Mouse (Mus musculus) hindbrain, embryonic 12.5 days (tissue): ENCODE results near the gene Olfr224. TPM values are rescaled to one million over a fixed set of nuclear protein-coding genes. Genes with fewer than 3 reads are reported as not detected.
"Not testable (repeated sequence)": the region's sequence is repeated elsewhere in the genome, so short reads cannot be mapped to it uniquely, and the experiment has no call there.

ENCODE experiments used
- ATAC-seq: fragments of 200-750 bp; cut with Nextera tagmentation; 2 replicates; pipeline ENCODE4 v1.8.0; 2017; ENCODE audit warnings: moderate TSS enrichment; ENCODE audit not compliant: low FRiP score
- H3K27ac ChIP-seq: fragments of 300-500 bp; sonication (generic); 2 replicates; pipeline ENCODE4 v1.5.1; 2016; ENCODE audit warnings: mild to moderate bottlenecking
- H3K27me3 ChIP-seq: fragments of 300-500 bp; sonication (generic); 2 replicates; pipeline ENCODE4 v1.6.1; 2016; ENCODE audit warnings: mild to moderate bottlenecking
- H3K36me3 ChIP-seq: fragments of 300-500 bp; sonication (generic); 2 replicates; pipeline ENCODE4 v1.6.1; 2016; ENCODE audit warnings: mild to moderate bottlenecking
- H3K4me1 ChIP-seq: fragments of 300-500 bp; sonication (generic); 2 replicates; pipeline ENCODE4 v1.6.1; 2016
- H3K4me2 ChIP-seq: fragments of 300-500 bp; sonication (generic); replicated peaks from 2 replicates; pipeline ENCODE4 v1.6.1; 2016; ENCODE audit warnings: mild to moderate bottlenecking
- H3K4me3 ChIP-seq: fragments of 300-500 bp; sonication (generic); 2 replicates; pipeline ENCODE4 v1.5.1; 2016; ENCODE audit warnings: mild to moderate bottlenecking
- H3K9ac ChIP-seq: fragments of 300-500 bp; sonication (generic); 2 replicates; pipeline ENCODE4 v1.6.1; 2016; ENCODE audit warnings: mild to moderate bottlenecking, moderate library complexity
- H3K9me3 ChIP-seq: fragments of 300-500 bp; sonication (generic); replicated peaks from 2 replicates; pipeline ENCODE4 v1.6.1; 2016; ENCODE audit warnings: mild to moderate bottlenecking
- WGBS: fragments of 180-500 bp; shearing (Covaris S2); methylation state at CpG from one replicate; pipeline ENCODE4 v1.1.7; 2016; 5-methylcytosine and 5-hydroxymethylcytosine counted together
- polyA plus RNA-seq: library from polyadenylated mRNA; unstranded; fragments of >200 nt; fragmentation: Nextera tagmentation; extraction: Ambion mirVana; gene quantifications from 2 replicates; pipeline ENCODE4 v1.2.1, GENCODE M21; 2016

Olfr224 gene
- polyA plus RNA-seq, 1 experiment from 2014 or later, result not detected

DNA sequence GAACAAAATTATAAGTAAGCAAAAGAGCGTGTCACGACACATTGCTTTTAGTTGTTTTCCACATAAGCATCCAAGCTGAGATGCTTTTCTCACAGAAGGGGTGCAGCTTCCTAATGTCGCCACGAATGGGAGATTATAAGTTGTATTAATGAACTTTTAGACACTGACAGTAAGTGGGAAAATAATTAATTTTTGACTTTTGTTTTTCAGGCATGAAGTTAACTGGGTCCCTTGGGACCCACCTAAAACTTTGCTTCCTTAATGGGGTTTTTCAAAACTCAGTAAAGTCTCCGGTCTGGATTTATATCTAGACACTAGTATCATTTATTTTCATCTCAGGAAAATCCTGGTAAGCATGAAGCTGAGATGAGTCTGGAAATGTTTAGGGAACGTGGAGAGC lies 24.5 kb upstream of the Olfr224 start, which contains the start of gene Olfr324:
TSS of gene Olfr324 (plus strand) at position 301 of the 400 bp plus-strand sequence.
- ATAC-seq, result no peak
- Histone ChIP-seq H3K4me1 (no peaks in the 10 kb centered on the region), H3K9ac (no peak within 1 kb of the TSS), H3K36me3 (no peaks in the 10 kb centered on the region), H3K27ac (no peak within 1 kb of the TSS), H3K27me3 (no peaks in the 10 kb centered on the region), H3K4me2 (no peak within 1 kb of the TSS), H3K9me3 (no peaks in the 10 kb centered on the region), H3K4me3 (no peak within 1 kb of the TSS)
- 92% methylated on average over 6 of the region's 6 CpGs for WGBS

DNA sequence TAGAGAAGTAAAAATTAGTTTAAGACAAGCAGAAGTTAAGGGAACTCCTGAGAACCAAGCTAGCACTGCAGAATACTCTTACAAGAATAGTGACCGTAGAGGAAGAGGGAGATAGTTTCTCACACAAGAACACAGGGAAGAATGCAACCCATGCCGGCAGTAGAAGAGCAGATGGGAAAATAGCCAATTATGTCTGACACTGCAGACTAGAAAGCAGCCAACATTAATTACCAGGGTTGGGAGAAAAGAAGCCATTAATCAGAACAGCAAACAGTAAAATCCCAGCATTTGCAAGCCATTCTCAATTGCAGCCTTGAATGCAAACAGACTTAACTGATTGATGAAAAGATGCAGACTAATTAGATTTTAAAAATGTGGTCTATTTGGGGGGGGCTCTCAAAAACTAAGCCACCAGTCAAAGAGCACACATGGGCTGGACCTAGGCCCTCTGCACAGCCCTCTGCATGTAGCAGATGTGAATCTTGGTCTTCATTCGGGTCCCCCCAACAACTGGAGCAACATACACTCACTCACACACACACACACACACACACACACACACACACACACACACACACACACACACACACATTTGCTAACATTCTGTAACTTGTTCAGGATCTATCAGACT lies 18.4 kb upstream of the Olfr224 start:
- no peak overlapping the region for H3K4me3 ChIP-seq
- 62% methylated on average over 3 of the region's 3 CpGs for WGBS
- H3K4me1 ChIP-seq, result 0 out of 2 replicates have a peak, but pooled peaks cover 2% of the 10 kb centered on the region
- H3K9me3 ChIP-seq, result no peaks in the 10 kb centered on the region
- H3K4me2 ChIP-seq, result no peak overlapping the region
- no peak overlapping the region for H3K9ac ChIP-seq
- H3K36me3 ChIP-seq, result no peaks in the 10 kb centered on the region
- no peak overlapping the region for H3K27ac ChIP-seq
- ATAC-seq, result no peak
- H3K27me3 ChIP-seq, result no peaks in the 10 kb centered on the region

DNA sequence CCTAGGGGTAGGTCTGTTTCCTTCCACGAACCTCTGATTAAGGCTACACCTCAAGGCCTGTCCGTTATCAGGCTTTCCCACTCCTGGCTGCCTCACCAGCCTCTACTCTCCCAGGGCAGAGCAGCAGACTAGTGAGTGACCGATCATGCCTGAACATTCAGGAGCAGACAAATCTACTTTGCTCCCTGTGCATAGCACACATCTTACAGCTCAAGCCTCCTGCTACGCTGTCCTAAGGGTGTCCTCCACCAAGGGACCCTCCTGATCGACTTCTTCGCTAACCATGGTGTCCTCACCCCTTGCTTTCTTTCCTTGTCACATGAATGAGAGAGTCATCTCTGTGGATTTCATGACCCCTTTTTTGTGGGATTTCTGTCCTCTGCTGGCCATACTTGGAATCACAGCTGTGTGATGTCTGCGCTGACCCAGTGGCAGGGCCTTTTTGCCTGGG lies 17.6 kb upstream of the Olfr224 start:
- H3K36me3 ChIP-seq, result no peaks in the 10 kb centered on the region
- no peak for ATAC-seq
- 79% methylated on average over 7 of the region's 7 CpGs for WGBS
- no peaks in the 10 kb centered on the region for H3K9me3 ChIP-seq
- H3K27me3 ChIP-seq, result no peaks in the 10 kb centered on the region
- no peak overlapping the region for H3K4me2 ChIP-seq
- no peak overlapping the region for H3K4me3 ChIP-seq
- no peak overlapping the region for H3K9ac ChIP-seq
- 0 out of 2 replicates have a peak, but pooled peaks cover 2% of the 10 kb centered on the region for H3K4me1 ChIP-seq
- H3K27ac ChIP-seq, result no peak overlapping the region

DNA sequence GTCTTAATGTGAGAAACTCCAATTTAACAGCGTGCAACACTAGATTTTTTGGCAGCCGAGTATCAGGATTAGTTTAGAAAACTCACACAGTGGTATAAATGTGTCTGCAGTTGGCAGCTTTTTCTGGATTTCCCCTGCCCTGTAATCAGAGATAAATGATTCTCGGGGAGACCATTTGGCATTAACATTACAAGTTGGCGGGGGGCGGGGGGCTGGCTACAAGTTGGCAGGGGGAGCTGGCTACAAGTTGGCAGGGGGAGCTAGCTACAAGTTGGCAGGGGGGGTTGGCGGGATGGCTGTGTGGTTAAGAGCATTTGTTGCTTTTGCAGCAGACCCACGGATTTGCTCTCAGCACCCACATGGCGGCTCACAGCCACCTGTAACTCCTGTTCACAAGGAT lies 8.3 kb upstream of the Olfr224 start:
- 86% methylated on average over 8 of the region's 8 CpGs for WGBS

DNA sequence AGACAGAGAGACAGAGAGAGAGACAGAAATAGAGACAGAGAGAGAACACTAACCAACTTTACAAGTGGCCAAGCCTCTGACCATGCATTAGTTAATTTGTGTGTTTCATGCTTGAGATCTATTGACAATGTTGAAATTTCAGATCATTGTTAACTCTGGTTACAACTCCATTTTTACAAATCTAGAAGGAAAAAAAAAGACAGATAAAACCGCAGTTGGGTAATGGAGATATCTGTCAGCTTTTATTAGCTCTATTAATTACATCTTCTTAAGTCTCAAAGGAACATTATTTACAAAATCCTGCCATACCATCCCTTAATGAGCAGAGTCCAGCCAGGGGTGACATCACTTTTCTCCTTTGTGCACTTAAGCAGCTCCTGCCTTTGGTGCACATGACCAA lies 7.1 kb upstream of the Olfr224 start, which contains the start of gene Olfr325:
TSS of gene Olfr325 (plus strand) at position 301 of the 400 bp plus-strand sequence.
- no peak for ATAC-seq
- Histone ChIP-seq H3K9ac (no peak within 1 kb of the TSS), H3K36me3 (no peaks in the 10 kb centered on the region), H3K27me3 (no peaks in the 10 kb centered on the region), H3K4me1 (no peaks in the 10 kb centered on the region), H3K4me2 (no peak within 1 kb of the TSS), H3K27ac (no peak within 1 kb of the TSS), H3K9me3 (no peaks in the 10 kb centered on the region), H3K4me3 (no peak within 1 kb of the TSS)
- WGBS, result 97% methylated on average over 1 of the region's 1 CpGs

More for the DNA sequence above, 8.3 kb upstream of the Olfr224 start:
- Histone ChIP-seq H3K4me3 (no peak overlapping the region), H3K4me1 (no peaks in the 10 kb centered on the region), H3K27ac (no peak overlapping the region), H3K36me3 (no peaks in the 10 kb centered on the region), H3K9me3 (no peaks in the 10 kb centered on the region), H3K27me3 (no peaks in the 10 kb centered on the region), H3K9ac (no peak overlapping the region), H3K4me2 (no peak overlapping the region)
- ATAC-seq, result no peak

DNA sequence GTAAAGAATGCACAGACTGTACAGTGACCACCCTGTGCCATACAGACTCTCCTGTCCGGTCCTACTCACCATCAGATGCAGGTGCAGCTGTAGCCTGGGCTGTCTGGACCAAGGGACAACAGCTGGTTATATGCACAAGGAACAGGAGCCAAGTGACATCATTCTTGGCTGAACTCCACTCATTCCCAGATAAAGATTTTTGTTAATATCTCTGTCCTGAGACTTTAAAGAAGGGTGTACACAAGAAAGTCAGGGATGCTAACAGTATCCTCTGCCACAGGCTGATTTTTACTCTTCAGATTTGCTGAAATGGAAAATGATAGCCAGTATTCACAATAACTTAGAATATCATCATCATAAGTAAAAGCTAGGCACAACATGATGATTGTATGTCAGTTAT lies 14.8 kb downstream of the Olfr224 start, which contains the start of gene Olfr328:
TSS of gene Olfr328 (minus strand) at position 101 of the 400 bp plus-strand sequence.
- H3K27me3 ChIP-seq, result no peaks in the 10 kb centered on the region
- ATAC-seq, result no peak
- H3K27ac ChIP-seq, result no peak within 1 kb of the TSS
- no peak within 1 kb of the TSS for H3K4me2 ChIP-seq
- 87% methylated on average over 1 of the region's 1 CpGs for WGBS
- H3K4me3 ChIP-seq, result no peak within 1 kb of the TSS
- H3K9me3 ChIP-seq, result no peaks in the 10 kb centered on the region
- H3K4me1 ChIP-seq, result no peaks in the 10 kb centered on the region
- H3K36me3 ChIP-seq, result no peaks in the 10 kb centered on the region
- H3K9ac ChIP-seq, result no peak within 1 kb of the TSS

DNA sequence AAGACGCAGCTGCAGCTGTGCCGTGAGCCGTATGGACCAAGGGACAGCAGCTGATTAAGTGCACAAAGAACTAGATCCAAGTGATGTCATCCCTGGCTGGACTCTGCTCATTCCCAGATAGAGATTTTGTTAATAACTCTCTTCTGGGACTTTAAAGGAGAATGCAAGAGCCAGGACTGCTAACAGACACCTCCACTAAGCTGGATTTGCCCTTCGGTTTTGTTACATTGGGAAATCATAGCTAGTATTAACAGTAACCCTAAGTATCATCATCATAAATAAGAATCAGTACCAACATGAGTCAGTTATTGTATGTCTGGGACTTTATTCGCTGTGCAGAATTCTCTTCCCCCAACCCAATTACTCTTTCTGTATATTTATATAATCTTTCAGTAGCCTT lies 24.0 kb downstream of the Olfr224 start, which contains the start of gene Olfr329-ps:
TSS of gene Olfr329-ps (minus strand) at position 101 of the 400 bp plus-strand sequence.
- Histone ChIP-seq H3K4me3 (no peak within 1 kb of the TSS), H3K4me1 (no peaks in the 10 kb centered on the region), H3K9ac (no peak within 1 kb of the TSS), H3K27me3 (no peaks in the 10 kb centered on the region), H3K9me3 (no peaks in the 10 kb centered on the region), H3K4me2 (no peak within 1 kb of the TSS), H3K27ac (no peak within 1 kb of the TSS), H3K36me3 (no peaks in the 10 kb centered on the region)
- WGBS, result 83% methylated on average over 5 of the region's 5 CpGs
- ATAC-seq, result no peak

DNA sequence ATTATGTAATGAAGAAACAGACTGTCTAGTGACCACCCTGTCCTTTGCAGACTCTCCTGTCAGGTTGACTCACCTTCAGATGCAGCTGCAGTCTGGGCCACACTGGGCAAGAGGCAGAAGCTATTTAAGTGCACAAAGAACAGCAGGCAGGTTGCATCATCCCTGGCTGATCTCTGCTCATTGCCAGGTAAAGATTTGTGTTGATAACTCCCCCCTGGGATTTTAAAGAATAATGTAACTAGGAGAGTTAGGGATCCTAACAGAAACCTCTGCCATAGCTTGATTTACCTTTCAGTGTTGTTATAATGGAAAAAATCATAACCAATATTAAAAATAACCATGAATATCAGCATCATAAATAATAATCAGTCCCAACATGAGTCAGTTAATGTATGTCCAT lies 35.6 kb downstream of the Olfr224 start, which contains the start of gene Olfr330:
TSS of gene Olfr330 (minus strand) at position 101 of the 400 bp plus-strand sequence.
- H3K9ac ChIP-seq, H3K4me1 ChIP-seq, H3K36me3 ChIP-seq, ATAC-seq, H3K4me3 ChIP-seq, H3K9me3 ChIP-seq, H3K27ac ChIP-seq, H3K4me2 ChIP-seq, H3K27me3 ChIP-seq: not testable (repeated sequence)

DNA sequence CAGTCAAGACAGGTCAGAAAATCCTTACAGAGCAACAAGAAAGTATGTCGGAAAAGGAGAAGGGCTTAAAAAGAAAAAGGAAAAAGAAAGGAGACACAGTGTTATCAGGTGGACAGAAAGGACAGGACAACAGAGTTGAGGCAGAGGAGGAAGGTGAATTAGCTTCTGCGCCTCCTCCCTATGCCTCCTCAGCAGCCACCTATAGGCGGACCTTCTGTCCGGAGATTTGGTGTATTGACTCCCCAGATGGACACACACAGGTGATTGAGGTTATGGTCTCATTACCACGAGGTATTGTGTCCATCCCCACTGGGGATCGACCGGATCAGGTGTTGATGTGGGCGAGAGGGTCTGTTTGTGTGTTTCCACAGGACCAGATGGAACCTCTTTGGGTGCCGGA lies 50.6 kb downstream of the Olfr224 start:
- ATAC-seq, H3K9me3 ChIP-seq, H3K9ac ChIP-seq, H3K27me3 ChIP-seq, H3K27ac ChIP-seq, H3K4me1 ChIP-seq, H3K4me2 ChIP-seq, H3K36me3 ChIP-seq, H3K4me3 ChIP-seq: not testable (repeated sequence)
- WGBS, result 88% methylated on average over 7 of the region's 9 CpGs

DNA sequence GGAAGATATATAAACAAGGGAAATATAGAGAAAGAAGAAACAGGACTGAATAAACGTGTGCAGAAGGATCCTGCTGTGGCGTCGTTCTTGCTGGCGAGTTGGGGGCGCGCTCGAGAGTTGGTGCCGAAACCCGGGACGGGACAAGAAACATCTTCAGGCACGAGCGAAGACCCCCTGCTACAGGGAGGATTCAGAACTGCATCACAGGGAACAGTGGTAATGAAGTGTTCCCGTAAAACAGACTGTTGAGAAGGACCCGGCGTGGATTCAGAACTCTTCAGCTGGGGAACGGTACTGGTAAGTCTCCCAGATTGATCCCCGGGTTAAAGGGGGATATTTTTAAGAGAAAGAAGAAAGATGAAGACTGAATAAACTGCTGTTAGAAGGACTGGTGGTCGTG lies 51.4 kb downstream of the Olfr224 start:
- not testable (repeated sequence) for ATAC-seq, H3K4me1 ChIP-seq, H3K27ac ChIP-seq, H3K9me3 ChIP-seq, H3K9ac ChIP-seq, H3K36me3 ChIP-seq, H3K4me2 ChIP-seq, H3K27me3 ChIP-seq, H3K4me3 ChIP-seq
- 94% methylated on average over 18 of the region's 18 CpGs for WGBS

Other genes with a start within 250 kb of the Olfr224 start
- 34.1 and 39.4 TPM in 2 replicates for gene Zfp672, start 240.2 kb downstream of the Olfr224 start, polyA plus RNA-seq
- 49.1 and 50.7 TPM in 2 replicates for gene Sh3bp5l, start 239.8 kb downstream of the Olfr224 start, polyA plus RNA-seq
- not detected in 2 replicates for gene Lypd8, start 191.5 kb downstream of the Olfr224 start, polyA plus RNA-seq
- not detected in 2 replicates for gene 1810065E05Rik, start 149.4 kb downstream of the Olfr224 start, polyA plus RNA-seq
- not detected in 2 replicates for gene Gm12253, start 138.0 kb downstream of the Olfr224 start, polyA plus RNA-seq
- gene Lypd9, start 117.6 kb downstream of the Olfr224 start, polyA plus RNA-seq, result not detected in 2 replicates
- gene Olfr30, start 108.3 kb downstream of the Olfr224 start, polyA plus RNA-seq, result not detected in 2 replicates
- not detected in 2 replicates for gene Olfr332, start 78.0 kb downstream of the Olfr224 start, polyA plus RNA-seq
- gene Olfr331, start 68.0 kb downstream of the Olfr224 start, polyA plus RNA-seq, result not detected in 2 replicates
- gene Olfr330, start 35.7 kb downstream of the Olfr224 start, polyA plus RNA-seq, result not detected in 2 replicates
- not detected in 2 replicates for gene Olfr329-ps, start 24.1 kb downstream of the Olfr224 start, polyA plus RNA-seq
- not detected in 2 replicates for gene Olfr328, start 14.9 kb downstream of the Olfr224 start, polyA plus RNA-seq
- not detected in 2 replicates for gene Olfr325, start 7.2 kb upstream of the Olfr224 start, polyA plus RNA-seq
- not detected in 2 replicates for gene Olfr324, start 24.6 kb upstream of the Olfr224 start, polyA plus RNA-seq
- gene 2210407C18Rik, start 45.5 kb upstream of the Olfr224 start, polyA plus RNA-seq, result not detected in 2 replicates
- not detected in 2 replicates for gene Olfr323, start 59.9 kb upstream of the Olfr224 start, polyA plus RNA-seq
- 0.51 and 0.53 TPM in 2 replicates for gene Trim58, start 69.9 kb upstream of the Olfr224 start, polyA plus RNA-seq
- gene Olfr322, start 88.2 kb upstream of the Olfr224 start, polyA plus RNA-seq, result not detected in 2 replicates
- not detected in 2 replicates for gene Olfr320, start 110.5 kb upstream of the Olfr224 start, polyA plus RNA-seq
- gene Olfr319, start 128.6 kb upstream of the Olfr224 start, polyA plus RNA-seq, result not detected in 2 replicates
- not detected in 2 replicates for gene Olfr318, start 153.5 kb upstream of the Olfr224 start, polyA plus RNA-seq
- 0.10 and 0.12 TPM in 2 replicates for gene Olfr317, start 168.7 kb upstream of the Olfr224 start, polyA plus RNA-seq
- gene Olfr316, start 182.2 kb upstream of the Olfr224 start, polyA plus RNA-seq, result not detected in 2 replicates
- gene Olfr315, start 202.6 kb upstream of the Olfr224 start, polyA plus RNA-seq, result not detected in 2 replicates
- not detected in 2 replicates for gene Olfr314, start 212.4 kb upstream of the Olfr224 start, polyA plus RNA-seq
- 7.0 and 10.4 TPM in 2 replicates for gene Fam183b, start 231.4 kb upstream of the Olfr224 start, polyA plus RNA-seq
- not detected in 2 replicates for gene Olfr313, start 244.4 kb upstream of the Olfr224 start, polyA plus RNA-seq